Mouse (Mus musculus): ENCODE measurements around the gene Samd14. TPM values are rescaled to one million over a fixed set of nuclear protein-coding genes. Genes with fewer than 3 reads are reported as not detected.
A peak's percentile ranks its signal among the peaks of the same experiment; 100 is the strongest.
"Not testable (repeated sequence)": the region's sequence is repeated elsewhere in the genome, so short reads cannot be mapped to it uniquely, and the experiment has no call there.

Gene Samd14
- polyA plus RNA-seq, 1 experiment from 2014 or later, result 8.0 TPM

DNA sequence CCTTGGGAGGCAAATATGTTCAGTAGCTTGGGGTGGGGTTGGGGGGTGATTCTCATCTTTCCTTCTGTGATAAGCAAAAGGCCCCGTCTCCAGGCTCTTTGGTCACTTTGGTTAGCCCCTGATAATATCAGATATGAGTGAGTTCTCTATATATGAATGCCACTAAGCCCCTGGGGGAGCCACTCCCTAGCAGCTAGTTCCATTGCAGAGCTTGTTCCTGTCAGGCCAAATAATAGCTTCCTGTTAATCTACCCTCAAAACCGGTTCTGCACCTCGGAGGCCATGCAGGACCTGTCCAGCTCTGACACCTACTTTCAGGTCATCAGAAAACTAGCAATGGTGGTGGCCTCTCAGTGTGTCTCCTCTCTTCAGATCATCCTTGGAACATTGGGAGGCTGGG lies 2.3 kb upstream of the Samd14 start:
- no peak overlapping the region for H3K27ac ChIP-seq

DNA sequence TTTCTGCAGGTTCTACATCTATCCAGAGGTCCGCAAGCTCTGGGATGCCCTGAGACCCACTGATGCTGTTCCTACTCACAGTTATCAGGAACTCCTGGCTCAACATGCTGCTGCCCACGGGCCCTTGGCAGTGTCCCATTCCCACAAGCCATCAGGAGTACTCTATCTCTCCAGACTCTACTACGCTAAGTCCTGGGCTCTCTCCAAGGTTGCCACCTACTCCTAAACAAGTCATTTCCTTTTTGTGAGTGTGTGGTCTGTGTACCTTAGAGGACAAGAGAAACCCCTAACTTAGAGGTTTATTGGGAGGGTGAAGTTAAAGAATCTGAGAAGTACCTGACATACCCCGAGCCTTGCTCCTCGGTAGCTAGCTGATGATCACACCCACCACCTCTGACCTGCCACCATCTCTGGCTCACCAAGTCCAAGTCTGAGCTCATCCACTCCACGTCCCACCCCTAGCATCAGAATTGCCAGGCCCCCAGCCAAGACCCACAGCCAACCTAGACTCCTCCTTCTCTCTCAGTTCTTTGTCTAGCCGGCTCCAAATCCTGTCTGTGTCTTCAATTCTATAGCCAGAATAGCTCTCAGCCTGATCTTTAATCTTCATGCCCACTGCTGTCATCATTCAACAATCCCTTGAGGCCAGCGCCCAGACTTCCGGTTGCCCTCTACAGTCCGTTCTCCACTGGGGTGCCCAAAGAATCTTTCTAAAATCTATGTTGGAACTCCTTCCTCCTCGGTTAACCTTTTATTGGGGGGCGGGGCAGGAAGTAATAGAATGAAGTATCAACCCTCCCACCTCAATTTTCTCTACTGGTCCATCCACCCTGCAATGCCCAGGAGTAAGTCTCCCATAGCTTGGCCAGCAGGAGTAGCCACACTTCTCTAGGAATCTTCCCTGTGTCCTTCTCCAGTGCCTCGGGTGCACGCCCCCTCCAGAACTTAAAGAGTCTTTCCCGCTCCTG lies 734 bp upstream of the Samd14 start:
- H3K9me3 ChIP-seq (replicated peaks), result no peaks in the 10 kb centered on the region
- peak overlapping the region; percentile 91 for H3K4me2 ChIP-seq
- WGBS, result 27% methylated on average over 15 of the region's 15 CpGs
- H3K27me3 ChIP-seq, result no peaks in the 10 kb centered on the region
- H3K27ac ChIP-seq, result peak overlapping the region; percentile 80
- peaks cover 15% of the 10 kb centered on the region; the same call in 1 of the 2 replicates for H3K36me3 ChIP-seq
- H3K4me1 ChIP-seq (replicated peaks), result peaks cover 53% of the 10 kb centered on the region
- ATAC-seq (replicated peaks; ENCODE audit: insufficient number of reproducible peaks, insufficient read depth, low FRiP score, low read depth), result peak; percentile 2; the same call in 1 of the 2 replicates
- peak overlapping the region; percentile 67 for H3K4me3 ChIP-seq
- peak overlapping the region; percentile 74 for H3K9ac ChIP-seq

More for the DNA sequence above, 2.3 kb upstream of the Samd14 start:
- WGBS, result 47% methylated on average over 3 of the region's 3 CpGs
- Histone ChIP-seq H3K4me1 (replicated peaks) (peaks cover 52% of the 10 kb centered on the region), H3K9ac (no peak overlapping the region), H3K9me3 (replicated peaks) (no peaks in the 10 kb centered on the region), H3K27me3 (no peaks in the 10 kb centered on the region), H3K36me3 (peaks cover 27% of the 10 kb centered on the region), H3K4me2 (peak overlapping the region; percentile 73; the same call in 1 of the 2 replicates), H3K4me3 (no peak overlapping the region)
- no peak for ATAC-seq (replicated peaks; ENCODE audit: insufficient number of reproducible peaks, insufficient read depth, low FRiP score, low read depth)

DNA sequence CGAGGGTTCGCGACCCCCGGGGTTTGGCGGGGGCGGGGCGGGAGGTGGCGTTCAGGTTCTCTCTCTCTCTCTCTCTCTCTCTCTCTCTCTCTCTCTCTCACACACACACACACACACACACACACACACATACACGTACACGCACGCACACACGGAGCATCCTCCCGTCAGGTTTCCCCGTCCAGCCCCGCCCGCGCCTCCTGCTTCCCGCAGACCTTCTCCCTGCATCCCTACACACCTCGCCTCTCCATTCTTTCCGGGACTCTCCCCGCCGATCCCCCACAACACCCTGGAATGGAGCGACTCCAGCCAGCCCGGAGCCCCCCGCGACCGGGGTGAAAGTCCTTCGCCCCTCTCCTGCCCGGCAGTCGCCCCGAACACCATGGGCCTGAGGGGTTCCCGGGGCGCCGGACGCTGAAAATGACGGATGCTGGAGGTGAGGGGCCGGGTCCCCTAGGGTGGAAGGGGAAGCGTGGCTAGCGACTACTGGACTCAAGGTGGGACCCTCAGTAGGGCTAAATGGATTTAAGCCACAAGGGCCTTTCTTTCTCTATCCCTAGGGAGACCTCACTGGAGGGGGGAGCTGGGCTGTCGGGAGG lies 561 bp downstream of the Samd14 start:
- H3K36me3 ChIP-seq, result peaks cover 5% of the 10 kb centered on the region; the same call in 1 of the 2 replicates
- WGBS, result 2% methylated on average over 33 of the region's 40 CpGs
- ATAC-seq (replicated peaks; ENCODE audit: insufficient number of reproducible peaks, insufficient read depth, low FRiP score, low read depth), result peak; percentile 38; the same call in 1 of the 2 replicates
- peaks cover 50% of the 10 kb centered on the region for H3K4me1 ChIP-seq (replicated peaks)
- H3K4me2 ChIP-seq, result peak overlapping the region; percentile 91
- H3K27ac ChIP-seq, result peak overlapping the region; percentile 80
- peak overlapping the region; percentile 67 for H3K4me3 ChIP-seq
- H3K9ac ChIP-seq, result peak overlapping the region; percentile 74
- H3K27me3 ChIP-seq, result no peaks in the 10 kb centered on the region
- H3K9me3 ChIP-seq (replicated peaks), result no peaks in the 10 kb centered on the region

DNA sequence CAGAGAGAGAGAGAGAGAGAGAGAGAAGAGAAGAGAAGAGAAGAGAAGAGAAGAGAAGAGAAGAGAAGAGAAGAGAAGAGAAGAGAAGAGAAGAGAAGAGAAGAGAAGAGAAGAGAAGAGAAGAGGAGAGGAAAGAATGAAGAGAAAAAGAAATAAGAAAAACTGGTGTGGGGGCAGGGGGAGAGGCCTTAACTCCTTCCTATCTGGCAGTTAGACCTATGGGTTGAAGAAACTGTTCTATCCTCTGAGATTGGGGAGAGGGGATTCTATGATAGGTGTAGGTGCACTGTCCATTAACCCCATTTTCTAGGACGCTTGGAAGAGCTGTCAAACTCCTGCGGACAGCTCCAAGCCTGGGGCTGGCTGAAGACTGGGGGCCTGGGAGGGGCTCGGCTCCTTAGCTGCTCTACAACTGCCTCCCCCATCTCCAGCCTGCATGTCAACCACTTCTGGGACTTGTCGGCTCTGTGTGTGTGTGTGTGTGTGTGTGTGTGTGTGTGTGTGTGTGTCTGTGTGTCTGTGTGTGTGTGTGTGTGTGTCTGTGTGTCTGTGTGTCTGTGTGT lies 1.2 kb downstream of the Samd14 start:
- peaks cover 55% of the 10 kb centered on the region for H3K4me1 ChIP-seq (replicated peaks)
- not testable (repeated sequence) for H3K27ac ChIP-seq

GRCm38 (mm10) chr11:95011416-95011815 lies 1.7 kb downstream of the Samd14 start:
- 27% methylated on average over 1 of the region's 1 CpGs for WGBS
- H3K9ac ChIP-seq, result 0 out of 2 replicates have a peak overlapping the region, but pooled peaks have one; percentile 6
- H3K36me3 ChIP-seq, result no peaks in the 10 kb centered on the region
- no peaks in the 10 kb centered on the region for H3K27me3 ChIP-seq
- H3K27ac ChIP-seq, result peak overlapping the region; percentile 39
- ATAC-seq (replicated peaks; ENCODE audit: insufficient number of reproducible peaks, insufficient read depth, low FRiP score, low read depth), result no peak
- H3K4me2 ChIP-seq, result peak overlapping the region; percentile 91; the same call in 1 of the 2 replicates
- H3K4me1 ChIP-seq (replicated peaks), result peaks cover 51% of the 10 kb centered on the region
- H3K4me3 ChIP-seq, result peak overlapping the region; percentile 30
- H3K9me3 ChIP-seq (replicated peaks), result no peaks in the 10 kb centered on the region

More for the DNA sequence above, 1.2 kb downstream of the Samd14 start:
- not testable (repeated sequence) for H3K36me3 ChIP-seq; H3K9me3 ChIP-seq (replicated peaks); H3K9ac ChIP-seq; H3K27me3 ChIP-seq; ATAC-seq (replicated peaks; ENCODE audit: insufficient number of reproducible peaks, insufficient read depth, low FRiP score, low read depth)
- 14% methylated on average over 4 of the region's 4 CpGs for WGBS
- H3K4me2 ChIP-seq, result peak overlapping the region; percentile 91
- peak overlapping the region; percentile 67 for H3K4me3 ChIP-seq

DNA sequence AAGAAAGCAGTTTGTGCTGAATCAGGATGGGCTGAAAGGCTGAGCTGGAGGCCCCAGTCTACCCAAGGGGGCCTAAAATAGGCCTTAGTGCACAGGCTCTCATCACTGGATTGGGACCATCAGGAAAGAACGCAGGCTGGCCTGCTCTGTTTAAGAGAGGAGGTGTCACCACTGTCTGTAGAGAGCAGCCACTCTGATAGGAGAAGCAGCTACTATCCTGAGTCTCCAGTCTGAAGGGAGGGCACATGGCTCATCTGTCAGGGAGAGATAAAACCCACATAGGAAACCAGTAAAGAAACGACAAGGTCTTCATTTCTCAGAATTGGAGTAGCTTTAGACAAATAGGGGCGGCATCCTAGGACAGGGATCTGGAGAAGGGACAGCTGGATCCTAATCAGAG lies 2.4 kb downstream of the Samd14 start:
- no peaks in the 10 kb centered on the region for H3K27me3 ChIP-seq
- H3K4me1 ChIP-seq (replicated peaks), result peaks cover 45% of the 10 kb centered on the region
- peak overlapping the region; percentile 39 for H3K27ac ChIP-seq
- no peaks in the 10 kb centered on the region for H3K9me3 ChIP-seq (replicated peaks)
- H3K4me2 ChIP-seq, result peak overlapping the region; percentile 91; the same call in 1 of the 2 replicates
- WGBS, result 34% methylated on average over 3 of the region's 3 CpGs
- no peak overlapping the region for H3K9ac ChIP-seq
- peak overlapping the region; percentile 30; the same call in 1 of the 2 replicates for H3K4me3 ChIP-seq
- H3K36me3 ChIP-seq, result no peaks in the 10 kb centered on the region
- ATAC-seq (replicated peaks; ENCODE audit: insufficient number of reproducible peaks, insufficient read depth, low FRiP score, low read depth), result no peak

- H3K4me2 ChIP-seq, result no peak overlapping the region
- no peaks in the 10 kb centered on the region for H3K9me3 ChIP-seq (replicated peaks)
- H3K4me3 ChIP-seq, result no peak overlapping the region
- no peak overlapping the region for H3K9ac ChIP-seq
- 28% methylated on average over 3 of the region's 3 CpGs for WGBS
- H3K4me1 ChIP-seq (replicated peaks), result peaks cover 44% of the 10 kb centered on the region
- no peak for ATAC-seq (replicated peaks; ENCODE audit: insufficient number of reproducible peaks, insufficient read depth, low FRiP score, low read depth)
- H3K27ac ChIP-seq, result no peak overlapping the region
- H3K27me3 ChIP-seq, result no peaks in the 10 kb centered on the region
- no peaks in the 10 kb centered on the region for H3K36me3 ChIP-seq
Measured at GRCm38 (mm10) chr11:95012487-95012886, 2.8 kb downstream of the Samd14 start.

DNA sequence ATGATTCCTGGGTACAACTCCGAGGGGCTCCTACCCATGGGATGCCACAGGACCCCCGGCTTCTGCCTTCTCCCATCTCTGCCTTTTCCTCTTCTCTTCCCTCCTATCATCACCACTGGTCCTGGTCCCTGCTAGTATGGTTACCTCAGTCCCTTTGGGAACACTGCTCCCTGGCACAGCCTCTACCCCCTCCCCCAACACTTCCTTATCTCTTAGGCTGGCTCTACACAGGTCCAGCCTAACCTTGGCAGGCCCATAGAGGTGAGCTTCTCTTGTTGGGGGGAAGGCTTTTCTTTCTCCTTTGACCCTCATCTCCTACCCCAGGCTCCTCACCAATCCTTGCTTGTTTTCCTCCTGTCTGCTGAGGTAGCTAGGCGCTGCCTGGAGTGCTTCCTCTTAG lies 5.8 kb downstream of the Samd14 start:
- no peaks in the 10 kb centered on the region for H3K36me3 ChIP-seq
- no peaks in the 10 kb centered on the region for H3K9me3 ChIP-seq (replicated peaks)
- H3K27me3 ChIP-seq, result peaks cover 13% of the 10 kb centered on the region
- WGBS, result 62% methylated on average over 3 of the region's 3 CpGs
- no peak; the same call in 1 of the 2 replicates for ATAC-seq (replicated peaks; ENCODE audit: insufficient number of reproducible peaks, insufficient read depth, low FRiP score, low read depth)
- no peak overlapping the region for H3K27ac ChIP-seq
- peaks cover 29% of the 10 kb centered on the region for H3K4me1 ChIP-seq (replicated peaks)
- H3K9ac ChIP-seq, result no peak overlapping the region
- H3K4me3 ChIP-seq, result no peak overlapping the region
- H3K4me2 ChIP-seq, result no peak overlapping the region

DNA sequence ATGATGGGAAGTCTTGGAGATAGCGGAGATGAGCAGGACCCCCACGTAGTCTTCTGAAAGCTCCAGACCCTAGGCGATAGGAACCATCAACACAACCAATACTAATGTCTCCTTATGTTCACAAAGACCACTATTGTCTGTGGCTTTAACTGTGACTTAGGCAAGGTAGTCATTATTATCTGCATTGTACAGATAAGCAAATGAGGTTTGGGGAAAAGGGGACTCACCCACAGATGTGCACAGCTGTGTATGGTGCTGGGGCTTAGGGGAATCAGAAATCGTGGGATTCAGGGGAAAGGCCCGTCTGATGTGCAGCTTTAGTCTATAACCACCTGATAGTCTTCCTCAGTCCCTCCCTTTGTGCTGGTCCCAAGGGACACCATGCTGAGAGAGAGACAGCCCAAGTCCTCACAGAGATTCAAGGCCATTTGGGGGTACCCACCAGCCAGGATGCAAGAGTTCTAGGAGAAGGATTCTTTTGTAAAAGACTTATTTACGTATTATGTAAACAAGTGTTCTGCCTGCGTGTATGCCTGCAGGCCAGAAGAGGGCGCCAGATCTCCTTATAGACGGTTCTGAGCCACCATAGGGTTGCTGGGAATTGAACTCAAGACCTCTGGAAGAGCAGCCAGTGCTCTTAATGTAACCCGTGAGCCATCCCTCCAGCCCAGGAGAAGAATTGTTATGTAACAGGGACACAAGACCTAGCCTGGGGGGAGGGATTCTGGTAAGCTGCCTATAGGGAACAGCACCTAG lies 12.7 kb downstream of the Samd14 start:
- WGBS, result 78% methylated on average over 10 of the region's 10 CpGs
- H3K36me3 ChIP-seq, result peaks cover 27% of the 10 kb centered on the region; the same call in 1 of the 2 replicates
- H3K4me1 ChIP-seq (replicated peaks), result 0 out of 2 replicates have a peak, but pooled peaks cover 5% of the 10 kb centered on the region

GRCm38 (mm10) chr11:95023481-95023880 lies 13.8 kb downstream of the Samd14 start:
- H3K27me3 ChIP-seq, result peaks cover 13% of the 10 kb centered on the region
- H3K9ac ChIP-seq, result no peak overlapping the region
- WGBS, result 92% methylated on average over 9 of the region's 9 CpGs
- no peak for ATAC-seq (replicated peaks; ENCODE audit: insufficient number of reproducible peaks, insufficient read depth, low FRiP score, low read depth)
- 0 out of 2 replicates have a peak, but pooled peaks cover 5% of the 10 kb centered on the region for H3K4me1 ChIP-seq (replicated peaks)
- H3K4me2 ChIP-seq, result no peak overlapping the region
- H3K36me3 ChIP-seq, result peaks cover 36% of the 10 kb centered on the region; the same call in 1 of the 2 replicates
- H3K9me3 ChIP-seq (replicated peaks), result no peaks in the 10 kb centered on the region
- no peak overlapping the region for H3K4me3 ChIP-seq
- no peak overlapping the region for H3K27ac ChIP-seq

More for the DNA sequence above, 12.7 kb downstream of the Samd14 start:
- Histone ChIP-seq H3K27me3 (peaks cover 13% of the 10 kb centered on the region), H3K9me3 (replicated peaks) (no peaks in the 10 kb centered on the region), H3K4me2 (no peak overlapping the region), H3K27ac (no peak overlapping the region), H3K9ac (no peak overlapping the region), H3K4me3 (no peak overlapping the region)
- ATAC-seq (replicated peaks; ENCODE audit: insufficient number of reproducible peaks, insufficient read depth, low FRiP score, low read depth), result no peak
